Mouse (Mus musculus): ENCODE data around the gene Acadsb. TPM values are rescaled to one million over a fixed set of nuclear protein-coding genes. Genes with fewer than 3 reads are reported as not detected.

Acadsb gene
- total RNA-seq, 1 experiment from 2014 or later = 36.5 TPM

- no peak for ATAC-seq (ENCODE audit: extremely low read depth, insufficient number of reproducible peaks, low FRiP score, poor library complexity, severe bottlenecking)
Measured at GRCm38 (mm10) chr7:131437051-131437450, 26.6 kb downstream of the Acadsb start.

DNA sequence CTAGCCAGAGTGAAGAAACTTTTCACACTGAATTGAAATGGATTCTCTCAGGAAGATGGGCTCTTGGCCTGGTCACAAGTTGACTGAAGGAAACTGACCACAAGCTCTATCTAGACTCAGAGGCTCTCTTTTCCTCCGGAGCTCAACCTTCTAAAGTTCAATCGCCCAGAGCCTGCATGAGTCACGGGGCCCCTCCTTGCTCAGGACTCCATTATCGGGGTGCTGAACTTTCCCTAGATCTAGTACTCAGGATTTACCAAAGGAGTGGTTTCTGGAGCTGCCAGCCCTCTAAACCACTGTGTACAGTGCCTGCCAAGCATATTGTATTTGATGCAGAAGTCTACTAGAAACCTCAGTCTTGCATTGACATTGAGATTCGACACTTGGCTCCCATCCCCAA is 46.3 kb downstream of the Acadsb start:
- no peak for ATAC-seq (ENCODE audit: extremely low read depth, insufficient number of reproducible peaks, low FRiP score, poor library complexity, severe bottlenecking)

- no peak for ATAC-seq (ENCODE audit: extremely low read depth, insufficient number of reproducible peaks, low FRiP score, poor library complexity, severe bottlenecking)
Measured at GRCm38 (mm10) chr7:131465117-131465601, 54.8 kb downstream of the Acadsb start.

GRCm38 (mm10) chr7:131465735-131466134 is 55.3 kb downstream of the Acadsb start:
- ATAC-seq (ENCODE audit: extremely low read depth, insufficient number of reproducible peaks, low FRiP score, poor library complexity, severe bottlenecking) = no peak

GRCm38 (mm10) chr7:131467312-131467711 is 56.9 kb downstream of the Acadsb start:
- ATAC-seq (ENCODE audit: extremely low read depth, insufficient number of reproducible peaks, low FRiP score, poor library complexity, severe bottlenecking) = no peak

- no peak for ATAC-seq (ENCODE audit: extremely low read depth, insufficient number of reproducible peaks, low FRiP score, poor library complexity, severe bottlenecking)
Measured at GRCm38 (mm10) chr7:131469506-131469905, 59.1 kb downstream of the Acadsb start.

DNA sequence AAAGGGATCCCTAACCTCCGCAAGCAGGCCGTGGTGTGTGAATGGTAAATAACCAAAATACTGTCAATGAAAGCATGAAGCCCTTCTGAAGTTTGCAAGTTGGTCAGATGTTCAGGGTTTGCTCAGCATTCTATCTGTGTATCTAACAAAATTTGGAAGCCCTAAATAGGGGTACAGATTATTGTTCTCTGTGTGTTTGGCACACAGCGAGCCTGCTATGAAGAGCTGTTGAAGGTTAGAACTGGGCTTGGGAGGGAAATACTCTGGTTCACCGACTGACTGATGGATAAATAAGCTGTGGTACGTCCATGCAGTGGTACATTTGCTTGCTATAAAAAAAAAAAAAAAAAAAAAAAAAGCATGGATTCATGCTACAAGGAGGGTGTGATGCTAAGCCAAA is 61.1 kb downstream of the Acadsb start:
- ATAC-seq (ENCODE audit: extremely low read depth, insufficient number of reproducible peaks, low FRiP score, poor library complexity, severe bottlenecking) = no peak

- ATAC-seq (ENCODE audit: extremely low read depth, insufficient number of reproducible peaks, low FRiP score, poor library complexity, severe bottlenecking) = no peak
Measured at GRCm38 (mm10) chr7:131477140-131477539, 66.7 kb downstream of the Acadsb start.

DNA sequence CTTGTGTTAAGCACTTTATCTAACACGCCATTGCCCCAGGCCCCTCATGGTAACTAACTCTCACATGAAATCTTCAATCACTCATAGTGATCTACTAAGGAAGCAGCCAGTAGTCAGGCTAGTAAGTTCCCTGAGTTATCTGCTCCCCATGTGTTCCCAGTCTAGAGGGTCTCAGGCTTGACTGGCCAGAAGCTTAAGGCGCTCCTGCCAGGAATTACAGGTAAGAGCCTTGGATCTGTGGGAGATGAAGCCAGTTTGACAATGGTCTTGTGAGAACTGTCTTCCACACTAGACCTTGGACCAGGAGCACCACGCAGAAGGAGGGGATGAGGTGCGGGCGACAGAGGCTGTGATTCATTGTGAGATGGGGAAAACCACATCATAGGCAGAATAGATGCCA is 68.0 kb downstream of the Acadsb start:
- no peak for ATAC-seq (ENCODE audit: extremely low read depth, insufficient number of reproducible peaks, low FRiP score, poor library complexity, severe bottlenecking)

Other genes starting within 250 kb of the Acadsb start
- gene 5430419D17Rik, start 236.2 kb upstream of the Acadsb start, total RNA-seq (2017) = not detected in 2 replicates
- gene Cuzd1, start 88.3 kb upstream of the Acadsb start, total RNA-seq (2017) = not detected in 2 replicates
- gene Fam24b, start 81.1 kb upstream of the Acadsb start, total RNA-seq (2017) = not detected in 2 replicates
- gene Fam24a, start 76.7 kb upstream of the Acadsb start, total RNA-seq (2017) = not detected in 2 replicates
- 6.6 and 7.2 TPM in 2 replicates for gene 2310057M21Rik, start 47.8 kb upstream of the Acadsb start, total RNA-seq (2017)
- 10.5 and 14.0 TPM in 2 replicates for gene Pstk, start 39.5 kb upstream of the Acadsb start, total RNA-seq (2017)
- 30.1 and 31.6 TPM in 2 replicates for gene Ikzf5, start 80 bp upstream of the Acadsb start, total RNA-seq (2017)
- not detected in 2 replicates for gene Hmx3, start 132.3 kb downstream of the Acadsb start, total RNA-seq (2017)
- gene Hmx2, start 138.2 kb downstream of the Acadsb start, total RNA-seq (2017) = not detected in 2 replicates
- 51.1 and 52.5 TPM in 2 replicates for gene Bub3, start 149.6 kb downstream of the Acadsb start, total RNA-seq (2017)

Data from neutrophil, adult 5-6 weeks (primary cell).